Mouse (Mus musculus) heart, embryonic 15.5 days (tissue): ENCODE measurements around the gene Macf1. TPM values are rescaled to one million over a fixed set of nuclear protein-coding genes. Genes with fewer than 3 reads are reported as not detected.
A peak's percentile ranks its signal among the peaks of the same experiment; 100 is the strongest.

Experiments
- ATAC-seq: fragments of 200-750 bp; cut with Nextera tagmentation; replicated peaks from 2 replicates; pipeline ENCODE4 v1.8.0; 2017; ENCODE audit warnings: low read depth, moderate TSS enrichment; ENCODE audit not compliant: insufficient number of reproducible peaks, insufficient read depth, low FRiP score
- H3K27ac ChIP-seq: fragments of 300-500 bp; sonication (generic); 2 replicates; pipeline ENCODE4 v1.5.1; 2015; ENCODE audit warnings: mild to moderate bottlenecking, inconsistent platforms
- H3K27me3 ChIP-seq: fragments of 300-500 bp; sonication (generic); 2 replicates; pipeline ENCODE4 v1.6.1; 2015; ENCODE audit warnings: inconsistent platforms
- H3K36me3 ChIP-seq: fragments of 300-500 bp; sonication (generic); 2 replicates; pipeline ENCODE4 v1.6.1; 2015; ENCODE audit warnings: mild to moderate bottlenecking, inconsistent platforms
- H3K4me1 ChIP-seq: fragments of 300-500 bp; sonication (generic); replicated peaks from 2 replicates; pipeline ENCODE4 v1.6.1; 2015; ENCODE audit warnings: inconsistent platforms
- H3K4me2 ChIP-seq: fragments of 300-500 bp; sonication (generic); 2 replicates; pipeline ENCODE4 v1.6.1; 2015; ENCODE audit warnings: inconsistent platforms, mild to moderate bottlenecking, moderate library complexity
- H3K4me3 ChIP-seq: fragments of 300-500 bp; sonication (generic); 2 replicates; pipeline ENCODE4 v1.5.1; 2015; ENCODE audit warnings: mild to moderate bottlenecking, inconsistent platforms
- H3K9ac ChIP-seq: fragments of 300-500 bp; sonication (generic); 2 replicates; pipeline ENCODE4 v1.6.1; 2015; ENCODE audit warnings: mild to moderate bottlenecking, inconsistent platforms
- H3K9me3 ChIP-seq: fragments of 300-500 bp; sonication (generic); replicated peaks from 2 replicates; pipeline ENCODE4 v1.6.1; 2016; ENCODE audit warnings: inconsistent platforms
- WGBS: fragments of 180-500 bp; shearing (Covaris S2); methylation state at CpG from one replicate; pipeline ENCODE4 v1.1.7; 2015; ENCODE audit warnings: mixed read lengths; 5-methylcytosine and 5-hydroxymethylcytosine counted together
- polyA plus RNA-seq: library from polyadenylated mRNA; unstranded; fragments of >200 nt; fragmentation: Nextera tagmentation; extraction: Ambion mirVana; gene quantifications from 2 replicates; pipeline ENCODE4 v1.2.1, GENCODE M21; 2015

Macf1 gene
- 51.0 and 51.1 TPM in 2 replicates for polyA plus RNA-seq

GRCm38 (mm10) chr4:123684260-123684659 lies at the start of gene Macf1:
Macf1 (minus strand) TSS chr4:123684360.
- no peak within 1 kb of the TSS for H3K4me3 ChIP-seq
- H3K27ac ChIP-seq, result no peak within 1 kb of the TSS
- WGBS, result 84% methylated on average over 3 of the region's 3 CpGs
- 0 out of 2 replicates have a peak, but pooled peaks cover 3% of the 10 kb centered on the region for H3K27me3 ChIP-seq
- no peak within 1 kb of the TSS for H3K4me2 ChIP-seq
- no peak within 1 kb of the TSS for H3K9ac ChIP-seq
- ATAC-seq, result no peak
- H3K4me1 ChIP-seq, result peaks cover 34% of the 10 kb centered on the region
- H3K9me3 ChIP-seq, result no peaks in the 10 kb centered on the region
- H3K36me3 ChIP-seq, result no peaks in the 10 kb centered on the region

GRCm38 (mm10) chr4:123733532-123733931 lies 49.4 kb upstream of the Macf1 start:
- Histone ChIP-seq H3K9me3 (no peaks in the 10 kb centered on the region), H3K4me3 (no peak overlapping the region), H3K36me3 (peaks cover 31% of the 10 kb centered on the region), H3K4me1 (no peaks in the 10 kb centered on the region), H3K9ac (no peak overlapping the region), H3K4me2 (no peak overlapping the region), H3K27me3 (no peaks in the 10 kb centered on the region), H3K27ac (no peak overlapping the region)
- no peak for ATAC-seq
- 84% methylated on average over 9 of the region's 9 CpGs for WGBS

DNA sequence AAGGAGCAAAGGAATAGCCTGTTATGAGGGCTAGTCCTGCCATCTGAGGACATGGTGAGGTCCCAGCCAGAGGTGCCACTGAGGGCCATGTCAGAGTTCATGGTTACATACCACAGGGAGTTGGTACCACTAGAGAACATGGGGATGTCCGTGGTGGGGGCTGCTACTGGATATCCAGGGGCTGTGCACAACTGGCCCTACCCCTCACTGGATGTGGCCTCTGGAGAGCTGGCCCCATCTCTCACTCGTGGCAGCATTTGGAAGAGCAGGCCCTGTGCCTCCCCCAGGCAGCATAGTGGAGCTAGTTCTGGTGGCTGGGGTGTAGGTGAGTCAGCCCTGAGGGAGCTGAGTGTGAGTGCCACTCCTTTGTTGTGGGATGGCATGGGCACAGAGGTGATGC lies 48.8 kb upstream of the Macf1 start:
- H3K36me3 ChIP-seq, result peaks cover 25% of the 10 kb centered on the region
- WGBS, result 74% methylated on average over 2 of the region's 2 CpGs
- no peak for ATAC-seq

GRCm38 (mm10) chr4:123732163-123732910 lies 48.2 kb upstream of the Macf1 start:
- Histone ChIP-seq H3K4me1 (no peaks in the 10 kb centered on the region), H3K36me3 (peaks cover 21% of the 10 kb centered on the region), H3K4me2 (no peak overlapping the region), H3K27me3 (no peaks in the 10 kb centered on the region), H3K4me3 (no peak overlapping the region), H3K27ac (no peak overlapping the region), H3K9me3 (no peaks in the 10 kb centered on the region), H3K9ac (no peak overlapping the region)
- ATAC-seq, result no peak
- WGBS, result 90% methylated on average over 4 of the region's 4 CpGs

More for the DNA sequence above, 48.8 kb upstream of the Macf1 start:
- no peaks in the 10 kb centered on the region for H3K9me3 ChIP-seq
- no peak overlapping the region for H3K4me2 ChIP-seq
- no peaks in the 10 kb centered on the region for H3K27me3 ChIP-seq
- H3K4me1 ChIP-seq, result no peaks in the 10 kb centered on the region
- no peak overlapping the region for H3K4me3 ChIP-seq
- H3K27ac ChIP-seq, result no peak overlapping the region
- no peak overlapping the region for H3K9ac ChIP-seq

- 84% methylated on average over 4 of the region's 4 CpGs for WGBS
- Histone ChIP-seq H3K9me3 (no peaks in the 10 kb centered on the region), H3K4me3 (no peak overlapping the region), H3K4me2 (no peak overlapping the region), H3K27me3 (no peaks in the 10 kb centered on the region), H3K4me1 (peaks cover 6% of the 10 kb centered on the region), H3K36me3 (no peaks in the 10 kb centered on the region), H3K27ac (no peak overlapping the region), H3K9ac (no peak overlapping the region)
- ATAC-seq, result no peak
Measured at GRCm38 (mm10) chr4:123721761-123722160, 37.6 kb upstream of the Macf1 start.

GRCm38 (mm10) chr4:123718434-123718780 lies 34.2 kb upstream of the Macf1 start:
- ATAC-seq, result no peak
- H3K9ac ChIP-seq, result peak overlapping the region; percentile 91
- no peaks in the 10 kb centered on the region for H3K9me3 ChIP-seq
- peak overlapping the region; percentile 65 for H3K4me2 ChIP-seq
- peaks cover 20% of the 10 kb centered on the region for H3K36me3 ChIP-seq
- 15% methylated on average over 7 of the region's 7 CpGs for WGBS
- H3K4me1 ChIP-seq, result peaks cover 10% of the 10 kb centered on the region
- H3K4me3 ChIP-seq, result peak overlapping the region; percentile 94
- H3K27ac ChIP-seq, result peak overlapping the region; percentile 80
- H3K27me3 ChIP-seq, result no peaks in the 10 kb centered on the region

GRCm38 (mm10) chr4:123717574-123718433 lies 33.6 kb upstream of the Macf1 start, which contains the start of gene Ndufs5:
Ndufs5 (minus strand) TSS chr4:123718202.
- H3K4me2 ChIP-seq, result peak within 1 kb of the TSS; percentile 65
- peak within 1 kb of the TSS; percentile 91 for H3K9ac ChIP-seq
- H3K36me3 ChIP-seq, result peaks cover 20% of the 10 kb centered on the region
- H3K4me1 ChIP-seq, result peaks cover 10% of the 10 kb centered on the region
- peak within 1 kb of the TSS; percentile 80 for H3K27ac ChIP-seq
- no peaks in the 10 kb centered on the region for H3K9me3 ChIP-seq
- under 1% methylated on average over 40 of the region's 40 CpGs for WGBS
- peak; percentile 96 for ATAC-seq
- H3K4me3 ChIP-seq, result peak within 1 kb of the TSS; percentile 94
- no peaks in the 10 kb centered on the region for H3K27me3 ChIP-seq

GRCm38 (mm10) chr4:123712431-123712830 lies 28.3 kb upstream of the Macf1 start:
- H3K9ac ChIP-seq, result no peak overlapping the region
- H3K4me2 ChIP-seq, result no peak overlapping the region
- no peak overlapping the region for H3K27ac ChIP-seq
- WGBS, result 89% methylated on average over 3 of the region's 3 CpGs
- no peak overlapping the region for H3K4me3 ChIP-seq
- H3K36me3 ChIP-seq, result peaks cover 26% of the 10 kb centered on the region
- no peaks in the 10 kb centered on the region for H3K27me3 ChIP-seq
- H3K4me1 ChIP-seq, result peaks cover 7% of the 10 kb centered on the region
- no peak for ATAC-seq
- H3K9me3 ChIP-seq, result no peaks in the 10 kb centered on the region

- H3K36me3 ChIP-seq, result peaks cover 4% of the 10 kb centered on the region; the same call in 1 of the 2 replicates
- WGBS, result 96% methylated on average over 5 of the region's 5 CpGs
- ATAC-seq, result no peak
- no peaks in the 10 kb centered on the region for H3K9me3 ChIP-seq
- no peak overlapping the region for H3K4me3 ChIP-seq
- no peak overlapping the region for H3K4me2 ChIP-seq
- no peak overlapping the region for H3K9ac ChIP-seq
- no peaks in the 10 kb centered on the region for H3K4me1 ChIP-seq
- H3K27ac ChIP-seq, result no peak overlapping the region
- no peaks in the 10 kb centered on the region for H3K27me3 ChIP-seq
Measured at GRCm38 (mm10) chr4:123707340-123707739, 23.2 kb upstream of the Macf1 start.

DNA sequence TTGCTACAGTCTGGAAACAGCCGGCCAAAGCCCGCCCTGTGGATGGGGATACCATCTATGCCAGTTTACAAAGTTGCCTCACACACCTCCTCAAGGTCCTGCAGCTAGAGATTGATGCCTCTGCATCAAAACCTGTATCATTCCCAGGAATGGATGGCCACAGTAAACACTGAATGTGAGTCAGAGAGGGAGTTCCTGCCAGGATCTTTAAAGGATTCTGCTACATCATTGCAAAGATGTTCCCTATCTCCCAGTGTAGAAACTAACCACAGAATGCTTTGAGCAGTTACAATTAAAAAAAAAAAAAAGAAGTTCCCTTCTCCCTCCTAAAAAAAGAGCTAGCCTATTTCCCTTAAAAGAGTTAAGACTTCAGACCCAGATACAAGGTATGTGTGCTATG lies 21.2 kb upstream of the Macf1 start:
- no peak overlapping the region for H3K4me2 ChIP-seq
- ATAC-seq, result no peak

GRCm38 (mm10) chr4:123693384-123693783 lies 9.2 kb upstream of the Macf1 start:
- H3K4me2 ChIP-seq, result no peak overlapping the region
- H3K4me1 ChIP-seq, result no peaks in the 10 kb centered on the region
- ATAC-seq, result no peak
- H3K27ac ChIP-seq, result no peak overlapping the region
- H3K27me3 ChIP-seq, result no peaks in the 10 kb centered on the region
- WGBS, result 83% methylated on average over 12 of the region's 12 CpGs
- no peak overlapping the region for H3K4me3 ChIP-seq
- no peak overlapping the region for H3K9ac ChIP-seq
- no peaks in the 10 kb centered on the region for H3K9me3 ChIP-seq
- no peaks in the 10 kb centered on the region for H3K36me3 ChIP-seq

More for the DNA sequence above, 21.2 kb upstream of the Macf1 start:
- Histone ChIP-seq H3K36me3 (no peaks in the 10 kb centered on the region), H3K4me3 (no peak overlapping the region), H3K27ac (no peak overlapping the region), H3K4me1 (no peaks in the 10 kb centered on the region), H3K27me3 (no peaks in the 10 kb centered on the region), H3K9ac (no peak overlapping the region), H3K9me3 (no peaks in the 10 kb centered on the region)
- 87% methylated on average over 2 of the region's 2 CpGs for WGBS
